8 mouse cellular contexts compared by ENCODE assay signal in the genomic region with DNA sequence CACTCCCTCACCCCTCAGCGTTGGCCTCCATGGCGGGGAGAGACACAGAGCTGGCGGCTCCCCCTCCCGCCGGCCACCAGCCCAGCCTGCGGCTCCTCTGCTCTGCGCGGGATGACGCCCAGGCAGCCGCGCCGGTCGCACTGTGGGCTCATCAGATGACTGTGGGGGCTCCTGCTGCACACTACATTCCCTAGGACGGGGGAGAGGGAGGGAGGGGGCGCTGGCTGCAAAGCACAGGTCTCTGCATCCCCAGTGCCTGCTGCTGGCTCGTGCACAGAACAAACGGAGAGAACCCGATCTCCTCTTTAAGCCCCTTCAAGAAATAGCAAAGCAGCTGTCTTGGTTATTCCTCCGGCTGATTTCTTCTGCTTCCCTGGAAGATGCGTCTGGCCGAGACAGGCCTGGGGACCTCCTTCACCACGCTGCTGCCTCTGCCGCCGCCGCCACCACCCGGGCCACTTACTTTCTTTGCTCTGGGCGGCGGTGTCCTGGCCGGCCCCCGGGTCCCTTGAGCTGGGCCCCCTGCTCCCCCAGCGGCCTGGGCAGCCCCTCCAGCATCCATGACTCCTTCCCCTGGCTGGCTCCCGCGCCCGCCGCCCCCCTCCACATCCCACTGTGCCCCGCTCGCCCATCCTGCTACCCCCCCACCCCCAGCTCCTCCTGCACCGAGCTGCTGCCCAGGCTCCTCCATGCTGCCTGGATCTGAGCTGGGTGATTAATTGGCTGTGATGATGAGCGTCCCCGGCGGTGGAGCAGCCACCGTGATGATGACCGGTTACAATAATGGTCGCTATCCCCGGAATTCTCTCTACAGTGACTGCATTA.
A peak's percentile ranks its signal among the peaks of the same experiment; 100 is the strongest.
DNase-seq lines count a peak whose midpoint lies in the region; ATAC-seq and TF ChIP-seq lines count a peak whose summit lies in the region.

No protein-coding gene starts in this region.

- intact Hi-C loops in heart, postnatal 25 days (cut with DNase I) = no loop called here
- intact Hi-C loops in left cerebral cortex, adult 2 months (cut with DNase I) = loop anchor here (2.0 kb wide), 3 partner anchors 32 to 44 kb away; no protein-coding TSS in a partner anchor

- ATAC-seq in heart, embryonic 12.5 days (ENCODE audit: insufficient number of reproducible peaks, low FRiP score) = peak; percentile 45; the same call in 1 of the 2 replicates
- ATAC-seq in midbrain, embryonic 16.5 days = peak; percentile 88
- no peak for ATAC-seq in erythroid progenitor cell, adult 5-6 weeks (replicated peaks; ENCODE audit: low FRiP score, poor library complexity, severe bottlenecking)

- TF ChIP-seq CTCF in left cerebral cortex, adult 2 months (IDR thresholded peaks at IDR 0.05) = no peak

- under 1% methylated on average over 44 of the region's 45 CpGs for WGBS in heart, embryonic 10.5 days
- under 1% methylated on average over 44 of the region's 45 CpGs for WGBS in heart, embryonic 12.5 days
- WGBS in midbrain, embryonic 16.5 days = under 1% methylated on average over 38 of the region's 45 CpGs

- peak overlapping the region; percentile 79 for H3K4me2 ChIP-seq in heart, embryonic 12.5 days
- peak overlapping the region; percentile 68 for H3K4me2 ChIP-seq in midbrain, embryonic 16.5 days (ENCODE audit: low read length)

- peaks cover 20% of the 10 kb centered on the region for H3K4me1 ChIP-seq in heart, embryonic 10.5 days
- peaks cover 13% of the 10 kb centered on the region for H3K4me1 ChIP-seq in heart, embryonic 12.5 days (replicated peaks)
- H3K4me1 ChIP-seq in midbrain, embryonic 16.5 days (ENCODE audit: control insufficient read depth, insufficient read depth, low read length) = peaks cover 48% of the 10 kb centered on the region

- H3K9ac ChIP-seq in heart, embryonic 12.5 days = peak overlapping the region; percentile 53
- H3K9ac ChIP-seq in midbrain, embryonic 16.5 days (ENCODE audit: low read depth, low read length) = peak overlapping the region; percentile 83

- peaks cover 46% of the 10 kb centered on the region for H3K27me3 ChIP-seq in heart, embryonic 10.5 days (ENCODE audit: insufficient read depth, poor library complexity, severe bottlenecking)
- peaks cover 50% of the 10 kb centered on the region for H3K27me3 ChIP-seq in heart, embryonic 12.5 days (replicated peaks)
- H3K27me3 ChIP-seq in midbrain, embryonic 16.5 days (ENCODE audit: control insufficient read depth, insufficient read depth, low read depth, low read length) = no peaks in the 10 kb centered on the region

- H3K36me3 ChIP-seq in heart, embryonic 10.5 days = no peaks in the 10 kb centered on the region
- no peaks in the 10 kb centered on the region for H3K36me3 ChIP-seq in heart, embryonic 12.5 days
- no peaks in the 10 kb centered on the region for H3K36me3 ChIP-seq in midbrain, embryonic 16.5 days (ENCODE audit: control insufficient read depth, insufficient read depth, low read length)

- peak; percentile 77 for DNase-seq in heart, embryonic 10.5 days (ENCODE audit: low spot score)
- DNase-seq in heart, postnatal 25 days (ENCODE audit: low spot score) = no peak
- DNase-seq in embryo, embryonic 10 days (ENCODE audit: low spot score) = peak; percentile 74
- DNase-seq in left cerebral cortex, adult 2 months (ENCODE audit: extremely low spot score in 1 of 2, low spot score in 2 of 2) = peak; percentile 70 to 74
- no peak for DNase-seq in thymus, postnatal 36 days

- H3K27ac ChIP-seq in heart, embryonic 10.5 days = peak overlapping the region; percentile 77
- H3K27ac ChIP-seq in heart, embryonic 12.5 days (ENCODE audit: poor library complexity, severe bottlenecking) = no peak overlapping the region
- H3K27ac ChIP-seq in left cerebral cortex, adult 2 months = peak overlapping the region; percentile 98
- peak overlapping the region; percentile 96 for H3K27ac ChIP-seq in midbrain, embryonic 16.5 days (ENCODE audit: low read length)

- no peaks in the 10 kb centered on the region for H3K9me3 ChIP-seq in heart, embryonic 10.5 days
- H3K9me3 ChIP-seq in heart, embryonic 12.5 days (replicated peaks) = no peaks in the 10 kb centered on the region
- H3K9me3 ChIP-seq in midbrain, embryonic 16.5 days (replicated peaks; ENCODE audit: control insufficient read depth, low read length, poor library complexity, severe bottlenecking) = no peaks in the 10 kb centered on the region

- peak overlapping the region; percentile 63 for H3K4me3 ChIP-seq in heart, embryonic 10.5 days
- peak overlapping the region; percentile 45 for H3K4me3 ChIP-seq in heart, embryonic 12.5 days
- H3K4me3 ChIP-seq in left cerebral cortex, adult 2 months = peak overlapping the region; percentile 78
- H3K4me3 ChIP-seq in midbrain, embryonic 16.5 days (ENCODE audit: low read depth, low read length) = peak overlapping the region; percentile 54

Comparison
In these comparisons a context has a peak if more than half of its experiments do, and no peak if none do; other contexts are left out.
1. DNase-seq: peak in heart, embryonic 10.5 days (single experiment), embryo, embryonic 10 days (single experiment) and left cerebral cortex, adult 2 months (2 of 2); none in heart, postnatal 25 days (single experiment) and thymus, postnatal 36 days (0 of 2).
2. Peak in every context shown above with its lines, with median percentiles within 50 percentile points of each other: H3K4me3 ChIP-seq.